Mouse (Mus musculus) heart, postnatal 10 days (tissue): Measurements from ENCODE around the gene Hmgb1. TPM values are rescaled to one million over a fixed set of nuclear protein-coding genes. Genes with fewer than 3 reads are reported as not detected.

Experiments
- DNase-seq, 2 experiments: peaks; one replicate each; pipeline ENCODE4 v3.0.0; 2021
- intact Hi-C: fragments of 180-260 bp; cut with DNase I; formaldehyde crosslinking; loops from one replicate; pipeline ENCODE4 v1.15.1; 2025
- total RNA-seq, 2 experiments: library from RNA; stranded (reverse); gene quantifications; 2 replicates each; pipeline ENCODE4 v1.2.3; 2021

Gene Hmgb1
- 100 to 1,000 TPM; 174 to 190 TPM for total RNA-seq

DNA sequence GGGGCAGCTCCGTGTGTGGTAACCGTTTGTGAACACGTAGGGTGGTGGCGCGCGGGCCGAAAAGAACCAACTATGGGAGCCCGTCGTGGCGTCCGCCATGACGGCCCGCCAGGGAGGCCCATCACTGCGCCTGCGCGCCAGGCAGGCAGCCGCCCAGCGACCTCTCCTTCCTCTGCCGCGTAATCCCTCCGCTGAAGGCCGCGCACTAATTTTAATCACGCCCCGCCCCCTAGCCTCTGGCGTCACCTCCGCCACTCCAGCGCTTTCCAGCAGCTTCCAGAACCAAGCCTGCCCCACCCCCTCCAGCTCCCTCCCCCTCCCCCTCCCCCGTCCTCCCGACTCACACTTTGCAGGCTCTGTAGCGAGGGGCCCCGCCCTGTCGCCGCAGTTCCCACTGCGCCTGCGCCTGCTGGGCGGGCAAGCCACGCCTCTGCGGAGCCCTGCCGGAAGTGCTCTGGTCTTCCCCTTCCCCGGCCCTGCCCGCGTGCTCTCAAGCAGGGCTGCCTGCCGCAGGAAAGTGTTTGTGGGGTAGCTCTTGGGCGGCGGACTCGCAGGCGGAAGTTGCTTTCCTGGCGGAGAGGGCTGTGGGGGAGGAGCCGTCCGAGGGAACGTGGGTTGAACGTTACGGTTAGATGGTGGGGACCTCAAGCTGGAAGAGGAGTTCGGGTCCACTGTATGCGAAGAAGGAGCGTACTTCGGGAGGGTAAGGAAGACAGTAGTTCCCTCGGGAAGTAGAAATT is at the start of gene Hmgb1, which contains the start of gene Uspl1:
TSS of gene Hmgb1 (minus strand) at position 386 of the 740 bp plus-strand sequence.
TSS of gene Uspl1 (plus strand) at position 247 of the 740 bp plus-strand sequence.
- intact Hi-C loops, result loop anchor here (1.0 to 10.0 kb wide), 4 partner anchors 44 to 341 kb away; partner anchors contain the start of genes Katnal1 and Wdr95
- DNase-seq, result peak; percentile 99 to 100

- DNase-seq, result peak in 1 of 2 experiments; percentile 28
Measured at GRCm38 (mm10) chr5:149229619-149230339, 45.5 kb upstream of the Hmgb1 start.

GRCm38 (mm10) chr5:149228700-149229618 is 44.7 kb upstream of the Hmgb1 start:
- intact Hi-C loops, result loop anchor here (1.0 to 5.0 kb wide), 2 partner anchors 45 to 177 kb away; partner anchors contain the start of genes Hmgb1 and Uspl1
- DNase-seq, result peak; percentile 99 to 100

More at GRCm38 (mm10) chr5:149229619-149230339, 45.5 kb upstream of the Hmgb1 start:
- intact Hi-C loops, result loop anchor here (5.0 kb wide), 1 partner anchor 177 kb away; no protein-coding TSS in a partner anchor

- no peak for DNase-seq
- intact Hi-C loops, result loop anchor here (5.0 kb wide), 1 partner anchor 172 kb away; no protein-coding TSS in a partner anchor
Measured at GRCm38 (mm10) chr5:149224666-149225065, 40.4 kb upstream of the Hmgb1 start.

DNA sequence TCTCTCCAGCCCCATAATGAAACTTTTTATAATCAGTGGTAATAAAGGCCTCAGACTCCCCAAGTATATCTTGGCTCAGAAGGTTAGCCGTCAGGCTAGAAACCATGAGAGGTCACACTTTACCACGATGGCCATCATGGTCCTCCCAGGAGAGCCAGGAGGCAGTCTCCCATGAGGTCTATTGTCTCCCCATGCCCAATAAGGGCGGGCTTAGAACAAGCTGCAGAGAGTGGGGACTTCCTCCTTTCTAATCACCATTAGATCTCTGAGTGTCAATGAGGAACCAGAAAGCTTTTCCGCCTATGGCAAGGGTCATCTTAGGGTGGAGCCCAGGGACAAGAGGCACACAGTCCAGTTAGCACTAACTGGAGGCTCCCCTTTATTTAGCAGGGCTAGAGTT is 37.1 kb upstream of the Hmgb1 start:
- intact Hi-C loops, result no loop called here

DNA sequence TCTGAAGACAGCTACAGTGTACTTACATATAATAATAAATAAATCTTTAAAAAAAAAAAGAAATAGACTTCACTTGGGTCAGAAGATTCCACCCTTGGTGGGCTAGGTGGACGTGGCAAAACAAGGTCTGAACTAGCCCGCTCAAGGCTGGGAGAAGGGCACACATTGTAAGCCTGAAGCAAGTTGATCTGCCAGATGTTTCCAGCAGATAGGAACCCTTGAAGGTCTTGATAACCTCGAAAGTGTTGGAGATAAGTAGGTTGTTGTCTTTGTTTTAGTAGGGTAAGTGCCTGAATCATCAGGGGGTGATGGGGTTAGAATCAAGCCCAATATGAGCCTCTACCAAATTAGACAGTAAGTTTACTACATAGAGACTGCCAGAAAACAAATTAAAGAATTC is 35.2 kb upstream of the Hmgb1 start:
- DNase-seq, result no peak
- intact Hi-C loops, result no loop called here

More for the DNA sequence above, 37.1 kb upstream of the Hmgb1 start:
- no peak for DNase-seq

GRCm38 (mm10) chr5:149217524-149218357 is 33.5 kb upstream of the Hmgb1 start:
- intact Hi-C loops, result no loop called here
- no peak for DNase-seq

- intact Hi-C loops, result no loop called here
- DNase-seq, result no peak
Measured at GRCm38 (mm10) chr5:149215540-149215939, 31.3 kb upstream of the Hmgb1 start.

DNA sequence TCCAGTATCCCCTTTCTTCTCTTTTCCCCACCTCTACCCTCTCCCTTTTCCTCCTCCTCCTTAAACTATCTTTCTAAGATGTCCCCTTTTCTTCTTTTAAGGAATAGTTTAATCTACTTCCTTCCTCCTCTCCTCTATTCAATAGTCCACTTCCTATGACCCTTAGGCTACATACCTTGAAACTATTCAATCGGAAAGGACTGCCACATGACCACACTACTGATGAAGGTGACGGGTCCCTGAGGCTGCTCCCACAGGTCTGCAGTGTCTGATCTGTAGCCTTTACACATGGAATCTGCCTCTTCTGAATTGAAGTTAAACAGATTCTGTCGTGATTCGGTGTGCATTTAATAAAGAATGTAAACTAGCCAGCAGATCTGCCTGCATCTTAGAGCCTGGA is 28.5 kb upstream of the Hmgb1 start:
- intact Hi-C loops, result no loop called here
- DNase-seq, result no peak

- intact Hi-C loops, result loop anchor here (2.0 kb wide), 1 partner anchor 20 kb away; no protein-coding TSS in a partner anchor
- no peak for DNase-seq
Measured at GRCm38 (mm10) chr5:149211041-149211440, 26.8 kb upstream of the Hmgb1 start.

- DNase-seq, result peak in 1 of 2 experiments; percentile 26
- intact Hi-C loops, result no loop called here
Measured at GRCm38 (mm10) chr5:149209328-149209727, 25.0 kb upstream of the Hmgb1 start.

GRCm38 (mm10) chr5:149208776-149209175 is 24.5 kb upstream of the Hmgb1 start:
- no peak for DNase-seq
- intact Hi-C loops, result no loop called here

DNA sequence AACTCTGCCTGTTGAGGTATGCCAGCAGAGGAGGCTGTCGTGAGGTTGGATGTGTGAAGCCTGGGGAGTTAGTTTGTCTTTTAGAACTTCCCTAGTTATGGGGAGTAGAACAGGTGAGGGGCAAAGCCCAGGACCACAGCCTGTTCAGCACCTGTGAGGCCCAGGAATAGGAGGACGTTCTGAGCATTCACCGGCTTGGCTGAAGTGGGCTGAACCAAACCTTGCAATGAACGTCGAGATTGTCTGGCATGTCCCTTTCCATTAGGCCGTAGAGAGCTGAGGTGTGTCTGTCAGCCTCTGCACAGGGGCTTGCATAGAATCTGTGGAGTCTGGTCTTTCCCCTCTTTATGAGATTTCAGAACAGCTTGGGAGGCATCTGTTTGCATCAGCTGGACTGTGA is 23.4 kb upstream of the Hmgb1 start:
- DNase-seq, result no peak
- intact Hi-C loops, result no loop called here

DNA sequence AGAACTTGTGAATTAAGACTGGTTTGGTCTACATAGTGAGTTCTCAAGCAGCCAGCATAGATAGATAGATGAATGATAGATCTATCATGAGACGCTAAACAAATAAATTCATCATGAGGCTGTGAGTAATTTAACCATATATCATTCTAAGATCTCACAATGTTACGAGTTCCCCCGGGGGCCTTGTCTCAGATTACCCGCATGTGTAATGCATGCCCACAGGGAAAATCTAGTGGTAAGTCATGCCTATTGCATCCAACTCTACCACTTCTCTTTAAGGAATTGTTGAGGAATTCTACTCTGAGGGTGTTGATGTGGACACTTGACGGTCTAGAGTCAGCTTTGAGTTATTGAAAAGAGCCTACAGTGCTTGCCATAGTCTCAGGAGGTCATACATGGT is 22.0 kb upstream of the Hmgb1 start:
- DNase-seq, result no peak
- intact Hi-C loops, result no loop called here

DNA sequence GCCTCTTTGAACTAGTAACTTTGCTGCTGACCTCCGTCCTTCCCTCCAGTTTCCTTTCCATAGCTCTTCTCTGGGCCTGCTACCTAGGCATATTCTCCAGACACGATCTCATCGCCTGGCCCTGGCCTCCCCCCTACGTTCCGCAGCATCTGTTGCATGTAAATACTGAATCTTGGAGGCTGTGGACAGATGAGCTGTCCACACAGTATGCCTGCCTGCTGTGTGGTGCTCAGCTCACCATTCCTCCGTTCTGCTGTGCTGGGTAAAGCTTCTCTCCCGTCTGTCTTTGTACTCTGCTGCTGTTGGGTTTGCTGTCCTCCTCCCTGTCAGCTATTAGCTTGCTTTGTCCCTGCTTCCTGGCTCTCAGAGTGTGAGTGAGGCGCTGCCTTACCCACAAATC is 21.0 kb upstream of the Hmgb1 start:
- intact Hi-C loops, result no loop called here
- DNase-seq, result no peak

- intact Hi-C loops, result no loop called here
- no peak for DNase-seq
Measured at GRCm38 (mm10) chr5:149204822-149205221, 20.5 kb upstream of the Hmgb1 start.

DNA sequence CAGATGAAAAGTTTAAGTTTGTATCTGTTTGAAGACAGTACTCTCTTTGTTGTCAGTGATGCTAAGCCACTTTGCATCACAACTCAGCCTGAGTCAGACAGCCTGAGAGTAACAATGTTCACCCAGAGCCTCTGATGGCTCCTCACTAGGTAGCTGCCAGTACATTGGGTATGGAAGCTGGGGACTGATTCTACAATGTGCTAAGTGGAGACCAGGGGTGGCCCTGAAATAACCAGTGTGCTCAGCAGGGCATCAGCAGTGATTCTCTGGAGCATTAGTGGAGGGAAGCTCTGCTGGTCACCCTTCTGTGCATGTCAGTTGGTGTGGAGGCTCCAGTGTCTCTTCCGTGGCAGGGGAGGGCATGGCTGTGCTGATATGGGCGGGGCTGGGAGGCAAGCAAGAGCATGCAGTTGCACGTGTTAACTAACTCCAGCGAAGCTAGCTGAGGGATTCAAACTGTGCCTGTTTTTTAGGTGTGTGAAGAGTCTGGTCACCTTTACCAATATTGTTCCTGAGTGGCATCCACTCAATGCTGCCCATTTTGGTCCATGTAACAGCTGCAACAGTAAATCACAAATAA is 19.6 kb upstream of the Hmgb1 start:
- DNase-seq, result no peak
- intact Hi-C loops, result no loop called here

DNA sequence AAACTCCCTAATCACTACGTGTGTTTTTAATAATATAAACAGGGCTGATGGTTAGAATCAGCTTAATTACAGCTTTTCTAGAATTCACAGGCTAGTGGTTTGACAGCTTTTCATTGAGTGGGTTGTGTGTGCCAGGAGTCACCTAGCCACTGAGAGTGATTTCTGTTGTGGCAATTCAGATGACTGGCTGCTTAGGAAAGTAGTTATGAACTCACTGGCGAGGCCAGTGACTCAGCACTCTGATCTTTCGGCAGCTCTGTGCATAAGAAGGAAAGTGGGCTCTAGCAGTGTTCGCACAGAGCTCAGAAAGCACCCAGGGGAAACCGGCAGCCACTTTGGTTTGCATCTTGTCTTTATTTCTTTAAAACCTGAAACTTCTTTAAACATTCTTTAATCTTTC is 18.7 kb upstream of the Hmgb1 start:
- intact Hi-C loops, result no loop called here
- no peak for DNase-seq

DNA sequence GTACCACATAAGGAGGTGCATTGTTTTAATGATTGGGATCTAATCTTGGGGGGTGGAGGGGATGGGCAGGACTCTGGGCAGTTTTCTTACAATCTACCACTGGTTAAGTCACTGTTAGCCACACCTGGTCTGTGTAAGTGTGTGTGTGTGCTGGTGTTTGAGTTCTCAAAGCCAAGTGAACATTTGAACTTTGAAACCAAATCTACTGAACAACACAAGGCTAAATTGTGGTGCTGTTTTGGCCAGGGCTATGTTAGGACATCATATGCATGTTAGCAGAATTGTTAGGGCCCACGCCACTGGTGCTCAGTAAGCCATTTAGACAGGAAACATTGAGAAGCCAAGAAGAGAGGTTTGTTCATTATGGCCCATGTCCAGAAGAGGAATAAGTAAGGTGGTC is 14.5 kb upstream of the Hmgb1 start:
- intact Hi-C loops, result no loop called here
- no peak for DNase-seq
